Comparison of ENCODE assay signal across 23 mouse cellular contexts in the genomic region with DNA sequence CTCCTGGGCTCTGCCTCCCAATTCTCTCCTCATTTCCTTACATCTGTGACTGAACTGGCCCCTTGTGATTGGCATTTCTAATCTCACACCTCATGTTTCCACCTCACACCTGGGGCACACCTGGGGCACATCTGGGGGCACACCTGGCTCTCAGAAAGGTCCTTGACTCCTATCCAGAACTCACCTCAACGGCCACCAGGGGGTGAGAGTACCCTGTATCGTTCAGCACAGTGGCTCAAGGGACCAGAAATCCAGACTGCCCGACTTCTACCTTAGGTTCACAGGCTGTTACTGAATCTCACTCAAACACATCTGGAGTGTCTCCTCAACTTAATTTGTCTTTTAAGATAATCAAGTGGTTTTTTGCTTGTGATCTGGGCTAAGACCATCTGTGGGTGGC. TPM values are rescaled to one million over a fixed set of nuclear protein-coding genes. Genes with fewer than 3 reads are reported as not detected.
DNase-seq lines count a peak whose midpoint lies in the region; ATAC-seq and TF ChIP-seq lines count a peak whose summit lies in the region.
"Had no signal": no experiment of that assay in that cellular context is flagged by ENCODE, and none has a peak within 500 bp of the region (broad histone marks: within the 10 kb centered on the region; RNA-seq: fewer than 3 reads in every experiment).

No protein-coding gene starts in this region.

- no peaks in the 10 kb centered on the region for H3K4me1 ChIP-seq in lung, postnatal 0 days (ENCODE audit: insufficient read depth, low read depth, low read length)
- H3K4me1 ChIP-seq in limb, embryonic 10.5 days: peaks cover 5% of the 10 kb centered on the region; the same call in 1 of the 2 replicates
- H3K4me1 ChIP-seq: heart, embryonic 15.5 days; limb, embryonic 15.5 days; lung, embryonic 15.5 days had no signal

- H3K27me3 ChIP-seq in lung, postnatal 0 days (replicated peaks; ENCODE audit: insufficient read depth, low read length): no peaks in the 10 kb centered on the region
- H3K27me3 ChIP-seq in splenic B cell, adult 2 months (ENCODE audit: control insufficient read depth, insufficient read depth, low read length, poor library complexity, severe bottlenecking): no peaks in the 10 kb centered on the region
- H3K27me3 ChIP-seq in limb, embryonic 10.5 days (ENCODE audit: low read depth, poor library complexity, severe bottlenecking): peaks cover 21% of the 10 kb centered on the region
- H3K27me3 ChIP-seq: lung, embryonic 15.5 days had no signal

- DNase-seq in CD4-positive, CD25-positive, alpha-beta regulatory T cell, adult 2 months (ENCODE audit: low read depth, low spot score): peak; percentile 35
- DNase-seq in lung, postnatal 0 days (ENCODE audit: low spot score): no peak
- DNase-seq in lung, postnatal 10 days: no peak
- peak; percentile 31 for DNase-seq in MN1 (ENCODE audit: low spot score)
- DNase-seq in splenic B cell, adult 2 months (ENCODE audit: low read depth, low spot score): peak; percentile 40
- DNase-seq in limb, embryonic 10.5 days (ENCODE audit: low spot score): no peak
- no peak for DNase-seq in urinary bladder, adult 18-20 months (ENCODE audit: low spot score in 2 of 2)
- DNase-seq: adrenal gland, postnatal 36 days; cerebellum, adult 2 months; cerebellum, postnatal 36 days; gastrocnemius, postnatal 36 days; heart, postnatal 4 days; kidney, adult 2 months; kidney, postnatal 14 days had no signal

- TF ChIP-seq EP300 in lung, postnatal 0 days (IDR thresholded peaks at IDR 0.05): no peak

- H3K9ac ChIP-seq in lung, postnatal 0 days (replicated peaks; ENCODE audit: low read depth): no peak overlapping the region
- H3K9ac ChIP-seq: heart, embryonic 15.5 days; limb, embryonic 15.5 days; lung, embryonic 15.5 days had no signal

- no peaks in the 10 kb centered on the region for H3K36me3 ChIP-seq in lung, postnatal 0 days (ENCODE audit: insufficient read depth, low read length)
- no peaks in the 10 kb centered on the region for H3K36me3 ChIP-seq in splenic B cell, adult 2 months (ENCODE audit: control insufficient read depth, insufficient read depth, low read length, poor library complexity, severe bottlenecking)
- no peaks in the 10 kb centered on the region for H3K36me3 ChIP-seq in limb, embryonic 10.5 days
- H3K36me3 ChIP-seq: embryonic facial prominence, embryonic 10.5 days; heart, embryonic 15.5 days; limb, embryonic 15.5 days; lung, embryonic 15.5 days had no signal

- no peak for ATAC-seq in CD4-positive, CD25-positive, alpha-beta regulatory T cell, adult 4 months
- no peak for ATAC-seq in lung, postnatal 0 days
- ATAC-seq: hindbrain, embryonic 16.5 days had no signal

- WGBS in lung, postnatal 0 days: 22% methylated on average over 3 of the region's 3 CpGs
- 45% methylated on average over 3 of the region's 3 CpGs for WGBS in limb, embryonic 10.5 days

- H3K9me3 ChIP-seq in lung, postnatal 0 days (ENCODE audit: low read length): no peaks in the 10 kb centered on the region
- H3K9me3 ChIP-seq in limb, embryonic 10.5 days (replicated peaks): no peaks in the 10 kb centered on the region
- H3K9me3 ChIP-seq: embryonic facial prominence, embryonic 10.5 days; heart, embryonic 15.5 days; limb, embryonic 15.5 days; lung, embryonic 15.5 days had no signal

- no peak overlapping the region for H3K27ac ChIP-seq in lung, postnatal 0 days (ENCODE audit: low read length)
- H3K27ac ChIP-seq in limb, embryonic 10.5 days: no peak overlapping the region
- H3K27ac ChIP-seq: embryonic facial prominence, embryonic 10.5 days; heart, embryonic 15.5 days; limb, embryonic 15.5 days; lung, embryonic 15.5 days had no signal

- H3K4me3 ChIP-seq in lung, postnatal 0 days (ENCODE audit: low read depth, low read length): no peak overlapping the region
- no peak overlapping the region for H3K4me3 ChIP-seq in limb, embryonic 10.5 days
- H3K4me3 ChIP-seq: embryonic facial prominence, embryonic 10.5 days; heart, embryonic 15.5 days; limb, embryonic 15.5 days; lung, embryonic 15.5 days had no signal

- no peak overlapping the region for H3K4me2 ChIP-seq in lung, postnatal 0 days (replicated peaks; ENCODE audit: low read depth, low read length)
- H3K4me2 ChIP-seq: heart, embryonic 15.5 days; limb, embryonic 15.5 days; lung, embryonic 15.5 days; midbrain, embryonic 11.5 days had no signal

- TF ChIP-seq CTCF in lung, postnatal 0 days (IDR thresholded peaks at IDR 0.05): peak; percentile 31; the same call in 1 of the 2 replicates

RNA-seq across cellular contexts. Expression of a gene that starts 23.4 kb away (rescaled TPM):
- polyA plus RNA-seq in CD4-positive, CD25-positive, alpha-beta regulatory T cell, adult 4 months (2017; shearing (Covaris generic)): 10 to 100 TPM in 1 of 2 experiments, 1 to 10 TPM in 1; 7.4 to 19.9 TPM
- polyA plus RNA-seq in lung, postnatal 0 days (2015; fragmentation: Nextera tagmentation; extraction: Ambion mirVana): 12.6 TPM in 2 replicates
- 6.5 and 8.1 TPM in 2 replicates for polyA plus RNA-seq in limb, embryonic 10.5 days (2016; fragmentation: Nextera tagmentation; extraction: Ambion mirVana)

RNA-seq across cellular contexts. Expression of a gene that starts 23.4 kb away (rescaled TPM):
- 10 to 100 TPM in 1 of 2 experiments, 1 to 10 TPM in 1; 8.0 to 16.2 TPM for polyA plus RNA-seq in CD4-positive, CD25-positive, alpha-beta regulatory T cell, adult 4 months (2017; shearing (Covaris generic))
- polyA plus RNA-seq in lung, postnatal 0 days (2015; fragmentation: Nextera tagmentation; extraction: Ambion mirVana): 11.6 and 12.0 TPM in 2 replicates
- polyA plus RNA-seq in limb, embryonic 10.5 days (2016; fragmentation: Nextera tagmentation; extraction: Ambion mirVana): 8.9 and 9.4 TPM in 2 replicates

RNA-seq across cellular contexts. Expression of a gene that starts 24.4 kb away (rescaled TPM):
- not detected for polyA plus RNA-seq in CD4-positive, CD25-positive, alpha-beta regulatory T cell, adult 4 months (2017; shearing (Covaris generic))
- polyA plus RNA-seq in lung, postnatal 0 days (2015; fragmentation: Nextera tagmentation; extraction: Ambion mirVana): 0.06 TPM in 1 of 2 replicates, not detected in the other
- 0.08 and 0.30 TPM in 2 replicates for polyA plus RNA-seq in limb, embryonic 10.5 days (2016; fragmentation: Nextera tagmentation; extraction: Ambion mirVana)
- polyA plus RNA-seq: forebrain, embryonic 11.5 days; midbrain, embryonic 11.5 days; neural tube, embryonic 11.5 days had no signal

RNA-seq across cellular contexts. Expression of a gene that starts 32.1 kb away (rescaled TPM):
- polyA plus RNA-seq in CD4-positive, CD25-positive, alpha-beta regulatory T cell, adult 4 months (2017; shearing (Covaris generic)): 100 to 1,000 TPM; 175 to 208 TPM
- polyA plus RNA-seq in lung, postnatal 0 days (2015; fragmentation: Nextera tagmentation; extraction: Ambion mirVana): 187 and 207 TPM in 2 replicates
- polyA plus RNA-seq in limb, embryonic 10.5 days (2016; fragmentation: Nextera tagmentation; extraction: Ambion mirVana): 503 and 564 TPM in 2 replicates

Comparison
In these comparisons a context has a peak if more than half of its experiments do, and no peak if none do; other contexts are left out.
1. DNase-seq: peak in CD4-positive, CD25-positive, alpha-beta regulatory T cell, adult 2 months (single experiment), MN1 (single experiment) and splenic B cell, adult 2 months (single experiment); none in lung, postnatal 0 days (single experiment), lung, postnatal 10 days (single experiment), limb, embryonic 10.5 days (single experiment) and urinary bladder, adult 18-20 months (0 of 2).